In the genomic region with DNA sequence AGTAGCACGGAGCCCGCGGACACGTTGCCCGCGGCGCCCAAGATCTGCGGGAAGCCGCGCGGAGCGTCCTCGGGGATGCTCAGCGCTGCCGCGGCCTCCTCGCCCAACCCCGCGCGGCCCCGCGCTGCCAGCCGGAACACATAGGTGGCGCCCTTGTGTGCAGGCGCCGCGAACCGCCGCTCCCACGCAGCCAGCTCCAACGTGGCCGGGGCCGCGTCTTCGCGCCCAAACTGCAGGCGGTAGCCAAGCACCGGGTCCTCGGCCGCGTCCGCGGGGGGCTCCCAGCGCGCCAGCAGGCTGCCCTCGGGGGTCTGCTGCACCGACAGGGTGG, we compare ENCODE assay signal across 8 mouse cellular contexts. TPM values are rescaled to one million over a fixed set of nuclear protein-coding genes. Genes with fewer than 3 reads are reported as not detected.
DNase-seq lines count a peak whose midpoint lies in the region; ATAC-seq and TF ChIP-seq lines count a peak whose summit lies in the region.

No protein-coding gene starts in this region.

- no peaks in the 10 kb centered on the region; the same call in 1 of the 2 replicates for H3K4me1 ChIP-seq in hindbrain, postnatal 0 days (ENCODE audit: insufficient read depth, low read length)

- DNase-seq in WW6 (ENCODE audit: low read depth, low spot score) = peak; percentile 47
- DNase-seq in cerebellum, postnatal 25 days = peak; percentile 91 to 94
- peak; percentile 91 for DNase-seq in gastrocnemius, postnatal 10 days
- DNase-seq in hindbrain, postnatal 0 days (ENCODE audit: low spot score) = peak; percentile 86
- peak; percentile 74 to 76 for DNase-seq in left cerebral cortex, postnatal 14 days (ENCODE audit: low spot score in 2 of 2)
- peak; percentile 82 for DNase-seq in right cerebral cortex, adult 18-20 months
- peak; percentile 82 for DNase-seq in urinary bladder, adult 2 months (ENCODE audit: low spot score)

- H3K9ac ChIP-seq in hindbrain, postnatal 0 days (replicated peaks; ENCODE audit: low read length) = peak overlapping the region; percentile 41; the same call in 1 of the 2 replicates

- no peaks in the 10 kb centered on the region for H3K27me3 ChIP-seq in hindbrain, postnatal 0 days (ENCODE audit: insufficient read depth, low read length)

- WGBS in hindbrain, postnatal 0 days = 1% methylated on average over 47 of the region's 47 CpGs

- intact Hi-C loops in left cerebral cortex, postnatal 14 days (cut with DNase I) = loop anchor here (5.0 kb wide), 2 partner anchors 47 to 127 kb away; partner anchors contain the start of gene Gm20219

- H3K36me3 ChIP-seq in hindbrain, postnatal 0 days (ENCODE audit: insufficient read depth, low read length) = peaks cover 62% of the 10 kb centered on the region

- peak; percentile 74 for ATAC-seq in hindbrain, postnatal 0 days
- ATAC-seq in megakaryocyte progenitor cell, adult 5-6 weeks (replicated peaks; ENCODE audit: poor library complexity) = peak; percentile 89

- H3K4me3 ChIP-seq in hindbrain, postnatal 0 days (ENCODE audit: low read length) = peak overlapping the region; percentile 25

- peak; percentile 43; the same call in 1 of the 2 replicates for TF ChIP-seq CTCF in hindbrain, postnatal 0 days (IDR thresholded peaks at IDR 0.05; ENCODE audit: low read depth)

- H3K27ac ChIP-seq in hindbrain, postnatal 0 days = peak overlapping the region; percentile 46; the same call in 1 of the 2 replicates

- no peaks in the 10 kb centered on the region for H3K9me3 ChIP-seq in hindbrain, postnatal 0 days (ENCODE audit: low read length)

- H3K4me2 ChIP-seq in hindbrain, postnatal 0 days (ENCODE audit: low read depth, low read length) = peak overlapping the region; percentile 54

RNA-seq across cellular contexts. Expression of gene Ptprs, which starts 50.7 kb away (rescaled TPM):
- 10 to 100 TPM; 64.1 to 94.7 TPM for total RNA-seq in gastrocnemius, postnatal 10 days (2021)
- total RNA-seq in hindbrain, postnatal 0 days (2014; rRNA removed) = 869 and 913 TPM in 2 replicates
- 196 and 198 TPM in 2 replicates for polyA plus RNA-seq in hindbrain, postnatal 0 days (2015; fragmentation: Nextera tagmentation; extraction: Ambion mirVana)
- total RNA-seq in left cerebral cortex, postnatal 14 days (2021) = 100 to 1,000 TPM; 644 to 661 TPM
- 35.9 and 39.7 TPM in 2 replicates for total RNA-seq in megakaryocyte progenitor cell, adult 5-6 weeks (2015)
- total RNA-seq in megakaryocyte progenitor cell, adult 5-6 weeks (2017) = 35.3 and 38.5 TPM in 2 replicates
- polyA plus RNA-seq in urinary bladder, adult 2 months (2012; rRNA removed) = 313 and 341 TPM in 2 replicates

Comparison
In these comparisons a context has a peak if more than half of its experiments do, and no peak if none do; other contexts are left out.
1. Peak in every context shown above with its lines: DNase-seq, ATAC-seq, H3K4me3 ChIP-seq and H3K27ac ChIP-seq.